Mouse (Mus musculus): ENCODE data around the gene Zfp683.

DNA sequence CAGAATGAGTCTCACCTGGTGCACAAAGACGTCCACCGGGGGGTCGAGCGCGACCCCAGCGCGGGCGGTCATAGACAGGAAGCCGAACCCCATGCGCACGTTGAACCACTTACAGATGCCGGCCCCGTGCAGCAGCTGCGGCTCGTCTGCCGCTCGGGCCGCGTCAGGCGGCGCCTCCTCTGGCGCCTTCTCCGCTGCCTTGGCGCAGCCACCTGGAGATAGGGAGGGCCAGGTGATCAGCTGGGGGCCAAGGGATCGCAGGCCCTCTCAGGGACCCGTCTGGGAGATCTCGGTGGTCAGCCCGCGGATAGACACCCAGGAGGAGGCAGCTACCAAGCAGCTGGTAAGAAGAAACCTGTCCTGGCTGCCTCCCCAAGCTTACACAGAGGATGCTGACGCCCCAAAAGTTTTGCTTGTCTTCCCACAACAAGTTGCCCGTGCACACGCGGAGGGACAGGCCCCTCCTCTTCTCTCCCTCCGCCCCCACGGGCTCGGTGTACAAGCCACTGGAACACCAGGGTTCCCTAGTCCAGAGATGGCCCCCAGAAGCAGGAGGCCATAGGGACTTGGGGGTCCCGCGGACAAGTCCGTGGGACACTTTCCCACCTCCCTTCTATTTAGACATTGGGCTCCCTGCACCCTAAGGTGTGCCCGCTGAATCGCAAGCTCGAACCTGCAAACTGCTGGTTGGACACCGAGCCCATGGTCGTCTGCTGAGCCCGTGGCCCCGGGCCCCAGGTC, 35.4 kb upstream of the Zfp683 start:
- no peak for TF ChIP-seq POLR2A (IDR thresholded peaks at IDR 0.05; ENCODE audit: control insufficient read depth, extremely low read depth, insufficient read depth, low read length, poor library complexity)
- TF ChIP-seq CTCF (IDR thresholded peaks at IDR 0.05; ENCODE audit: borderline replicate concordance, control insufficient read depth, extremely low read depth, insufficient read depth, low read length, poor library complexity): no peak

Data from thymus, adult 2 months (tissue).